Mouse (Mus musculus) urinary bladder, postnatal 4 days (tissue): ENCODE measurements at regions not wholly inside any gene's neighbourhood (a gene's known extent, or its start where the extent isn't known, plus 50 kb on each side); places are given as distances from the start of the nearest gene placed in this dataset.

ENCODE experiments used
- DNase-seq, 2 experiments: peaks; one replicate each; pipeline ENCODE4 v3.0.0; 2021 to 2022; ENCODE audit warnings: low spot score in 2 of 2

- DNase-seq: no peak
These were observed 123.6 kb upstream of the Npvf start for GRCm38 (mm10) chr6:50777827-50778226.

GRCm38 (mm10) chr6:50780677-50781076, 126.4 kb upstream of the Npvf start:
- no peak for DNase-seq

- DNase-seq: peak in 1 of 2 experiments; percentile 13
These were observed 127.0 kb upstream of the Npvf start for GRCm38 (mm10) chr6:50781271-50781670.

GRCm38 (mm10) chr6:50782221-50782620, 128.0 kb upstream of the Npvf start:
- DNase-seq: no peak

GRCm38 (mm10) chr6:50783494-50783893, 129.3 kb upstream of the Npvf start:
- peak in 1 of 2 experiments; percentile 33 for DNase-seq

- DNase-seq: peak in 1 of 2 experiments; percentile 13
These were observed 130.1 kb upstream of the Npvf start for GRCm38 (mm10) chr6:50784381-50784780.

GRCm38 (mm10) chr6:50787666-50788065, 133.4 kb upstream of the Npvf start:
- DNase-seq: no peak

- no peak for DNase-seq
These were observed 145.7 kb upstream of the Npvf start for GRCm38 (mm10) chr6:50799963-50800362.

- no peak for DNase-seq
These were observed 148.7 kb upstream of the Npvf start for GRCm38 (mm10) chr6:50802956-50803355.

- no peak for DNase-seq
These were observed 150.3 kb upstream of the Npvf start for GRCm38 (mm10) chr6:50804477-50805005.

- DNase-seq: no peak
These were observed 152.3 kb upstream of the Npvf start for GRCm38 (mm10) chr6:50806376-50807077.

- peak in 1 of 2 experiments; percentile 59 for DNase-seq
These were observed 153.2 kb upstream of the Npvf start for GRCm38 (mm10) chr6:50807187-50808012.

GRCm38 (mm10) chr6:50808126-50808525, 153.9 kb upstream of the Npvf start:
- DNase-seq: peak; percentile 63 to 86

GRCm38 (mm10) chr6:50808811-50809668, 154.8 kb upstream of the Npvf start:
- DNase-seq: no peak

- no peak for DNase-seq
These were observed 155.4 kb upstream of the Npvf start for GRCm38 (mm10) chr6:50809669-50809983.

- no peak for DNase-seq
These were observed 160.8 kb upstream of the Npvf start for GRCm38 (mm10) chr6:50814936-50815500.

- no peak for DNase-seq
These were observed 161.3 kb upstream of the Npvf start for GRCm38 (mm10) chr6:50815579-50815978.

- no peak for DNase-seq
These were observed 163.2 kb upstream of the Npvf start for GRCm38 (mm10) chr6:50817430-50817829.

GRCm38 (mm10) chr6:50818433-50818832, 164.2 kb upstream of the Npvf start:
- no peak for DNase-seq

- DNase-seq: no peak
These were observed 164.8 kb upstream of the Npvf start for GRCm38 (mm10) chr6:50818891-50819541.
